Mouse (Mus musculus) retina, postnatal 1 day (tissue): ENCODE data around the gene Mrgprb4.

ENCODE experiments used
- DNase-seq: peaks from one replicate; pipeline ENCODE4 v3.0.0-alpha.2; 2012

Gene Mrgprb4

GRCm38 (mm10) chr7:48199188-48199587, at the start of gene Mrgprb4:
TSS of gene Mrgprb4 (minus strand) at chr7:48199288.
- no peak for DNase-seq

- DNase-seq = no peak
Observed at GRCm38 (mm10) chr7:48226114-48226513, 27.0 kb upstream of the Mrgprb4 start.

GRCm38 (mm10) chr7:48225065-48225464, 26.0 kb upstream of the Mrgprb4 start:
- DNase-seq = no peak

- DNase-seq = no peak
Observed at GRCm38 (mm10) chr7:48168919-48169318, 30.2 kb downstream of the Mrgprb4 start, which contains the start of gene Mrgprb5. TSS of gene Mrgprb5 (minus strand) at chr7:48169019.

- DNase-seq = no peak
Observed at GRCm38 (mm10) chr7:48167471-48167870, 31.6 kb downstream of the Mrgprb4 start.
